Mouse (Mus musculus) CD4-positive naive resting alpha-beta T cell, adult 57 days (primary cell): ENCODE data around the gene Mtg2. TPM values are rescaled to one million over a fixed set of nuclear protein-coding genes. Genes with fewer than 3 reads are reported as not detected.

Experiments used
- total RNA-seq: library from RNA; stranded (reverse); gene quantifications from one replicate; pipeline ENCODE4 v1.2.4, GENCODE M21; 2023

Mtg2 gene
- total RNA-seq = 22.3 TPM

GRCm38 (mm10) chr2:180070481-180071453 lies at the start of gene Mtg2:
Gene Mtg2, plus strand, starts transcription at chr2:180070588.

DNA sequence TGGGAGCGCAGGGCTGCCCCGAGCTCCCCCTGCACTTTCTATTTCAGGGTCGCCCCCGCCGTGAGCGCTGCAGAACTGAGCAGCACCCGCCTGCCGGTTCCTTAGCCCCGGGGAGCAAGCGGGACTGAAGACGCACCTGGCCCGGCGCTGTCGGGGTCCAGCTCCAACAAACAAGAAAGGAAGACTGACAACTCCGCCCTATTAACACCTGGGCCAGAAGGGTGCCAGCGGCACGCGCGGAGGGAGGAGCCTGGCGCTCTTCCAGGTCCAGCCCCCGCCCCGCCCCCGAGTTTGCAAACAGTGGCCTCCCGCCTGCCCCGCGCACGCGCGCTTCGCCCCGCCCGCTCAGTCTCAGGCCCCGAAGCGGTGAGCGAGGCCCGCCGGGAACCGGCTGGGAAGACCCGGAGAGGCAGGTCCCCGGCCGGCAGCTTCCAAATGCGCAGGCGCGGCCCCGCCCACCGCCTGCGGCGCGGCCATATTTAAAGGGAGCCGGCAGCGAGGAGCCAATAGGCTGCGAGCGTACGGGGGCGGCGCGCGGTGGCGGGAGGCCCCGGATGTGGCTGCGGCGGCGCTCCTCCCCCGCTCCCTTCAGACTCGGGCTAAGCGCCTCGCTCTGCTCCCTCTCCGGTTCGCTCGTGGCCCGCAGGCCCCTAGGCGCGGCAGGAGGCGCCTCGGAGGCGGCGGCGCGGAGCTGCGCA lies 45.8 kb upstream of the Mtg2 start, which contains the start of gene Lsm14b:
Lsm14b (plus strand) TSS at position 587 of the 698 bp plus-strand sequence.

DNA sequence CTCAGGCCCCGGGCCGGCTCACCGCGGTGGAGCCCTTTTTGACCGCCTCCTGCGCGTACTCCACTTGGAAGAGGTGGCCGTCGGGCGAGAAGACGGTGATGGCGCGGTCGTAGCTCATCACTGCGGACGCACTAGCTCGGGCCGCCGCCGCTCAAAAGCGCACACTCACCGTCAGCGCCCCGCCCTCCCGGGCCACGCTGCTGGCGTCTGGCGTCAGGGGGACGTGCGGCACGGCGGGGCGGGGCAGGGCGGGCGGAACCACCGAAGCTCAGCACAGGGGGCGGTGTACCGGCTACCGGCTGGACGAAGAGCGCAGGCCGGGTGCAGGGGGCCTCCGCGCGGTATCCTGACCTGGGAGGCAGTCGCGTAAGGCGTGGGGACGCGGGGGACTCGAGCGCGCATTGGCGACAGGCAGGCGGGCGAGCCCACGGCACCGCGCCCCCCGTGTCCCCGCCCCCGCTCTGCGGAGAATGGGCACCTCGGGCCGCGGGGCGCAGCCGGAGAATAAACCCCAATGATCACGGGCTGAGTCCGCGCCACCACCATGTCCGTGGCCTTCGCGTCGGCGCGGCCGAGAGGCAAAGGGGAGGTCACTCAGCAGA lies 28.0 kb upstream of the Mtg2 start, which contains the start of the genes Psma7 and Ss18l1:
Psma7 (minus strand) TSS at position 178 of the 602 bp plus-strand sequence.
Ss18l1 (plus strand) TSS at position 254 of the 602 bp plus-strand sequence.

DNA sequence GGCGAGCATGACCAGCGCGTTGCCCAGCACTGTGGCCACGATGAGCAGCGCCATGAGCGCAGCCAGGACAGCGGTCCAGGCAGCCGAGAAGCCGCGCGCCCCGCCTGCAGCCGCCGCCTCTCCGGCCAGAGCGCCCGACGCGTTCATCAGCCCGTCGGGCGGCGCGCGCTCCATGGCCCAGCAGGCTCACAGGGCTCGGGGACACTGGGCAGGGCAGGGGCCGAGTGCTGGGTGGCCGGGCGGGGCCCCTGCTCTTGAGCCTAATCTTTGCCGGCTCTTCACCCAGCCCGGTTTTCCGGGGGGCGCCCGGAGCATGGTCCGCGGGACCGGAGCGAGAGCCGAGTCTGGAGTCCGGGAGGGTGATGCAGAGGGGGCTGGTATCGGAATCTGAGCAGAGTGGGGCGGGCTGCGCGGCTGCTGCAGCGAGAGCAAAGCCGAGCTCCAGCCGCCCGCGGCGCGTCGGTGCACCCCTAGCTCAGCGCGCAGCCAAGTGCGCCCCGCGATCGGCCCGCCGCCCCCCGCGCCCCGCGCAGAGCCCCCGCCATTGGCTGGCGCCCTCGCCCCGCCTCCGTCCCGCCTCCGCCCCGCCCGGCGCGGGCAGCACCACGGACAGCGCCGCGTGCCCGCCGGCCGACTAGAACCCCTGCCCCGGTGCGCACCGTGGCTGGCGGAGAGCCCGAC lies 33.7 kb downstream of the Mtg2 start, which contains the start of gene Hrh3:
Hrh3 (minus strand) TSS at position 511 of the 681 bp plus-strand sequence.

GRCm38 (mm10) chr2:180118661-180119438 lies 48.5 kb downstream of the Mtg2 start, which contains the start of gene Osbpl2:
Gene Osbpl2, plus strand, starts transcription at chr2:180119306.

Other genes starting within 250 kb of the Mtg2 start
- 43.8 TPM for gene Taf4, start 93.9 kb upstream of the Mtg2 start, total RNA-seq
- gene Lsm14b, start 45.6 kb upstream of the Mtg2 start, total RNA-seq = 45.3 TPM
- gene Psma7, start 28.2 kb upstream of the Mtg2 start, total RNA-seq = 143 TPM
- 6.9 TPM for gene Ss18l1, start 28.1 kb upstream of the Mtg2 start, total RNA-seq
- gene Hrh3, start 33.9 kb downstream of the Mtg2 start, total RNA-seq = not detected
- 31.3 TPM for gene Osbpl2, start 48.7 kb downstream of the Mtg2 start, total RNA-seq
- 132 TPM for gene Adrm1, start 100.9 kb downstream of the Mtg2 start, total RNA-seq
- 0.65 TPM for gene Lama5, start 155.3 kb downstream of the Mtg2 start, total RNA-seq
- gene Rps21, start 186.8 kb downstream of the Mtg2 start, total RNA-seq = 2,598 TPM
- 41.5 TPM for gene Cables2, start 202.9 kb downstream of the Mtg2 start, total RNA-seq
- not detected for gene Rbbp8nl, start 219.3 kb downstream of the Mtg2 start, total RNA-seq